Mouse (Mus musculus) heart, postnatal 36 days (tissue): ENCODE measurements at regions not wholly inside any gene's neighbourhood (a gene's known extent, or its start where the extent isn't known, plus 50 kb on each side); places are given as distances from the start of the nearest gene placed in this dataset.

Experiments
- DNase-seq, 2 experiments: peaks; one replicate each; pipeline ENCODE4 v3.0.0; 2021 to 2022
- intact Hi-C: fragments of 180-260 bp; cut with DNase I; formaldehyde crosslinking; loops from one replicate; pipeline ENCODE4 v1.15.1; 2025

DNA sequence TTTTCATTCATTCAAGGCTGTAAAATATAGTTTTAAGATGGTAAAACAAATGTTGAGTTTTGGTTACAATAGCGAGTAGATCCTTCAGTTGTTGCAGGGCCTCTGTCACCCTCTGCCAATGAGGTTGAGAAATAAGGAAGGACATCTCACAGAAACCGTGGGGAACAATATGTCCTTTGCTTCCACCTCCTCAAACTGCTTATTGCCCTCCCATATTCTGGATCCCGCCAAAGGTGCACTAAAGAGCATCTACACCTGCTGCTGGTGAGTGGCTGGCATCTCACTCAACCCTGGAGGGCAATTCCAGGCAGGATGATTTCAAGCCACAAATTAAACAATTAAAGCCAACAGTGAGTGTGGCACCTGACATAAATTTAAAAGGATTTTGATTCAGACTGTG, 53.4 kb downstream of the Prr30 start:
- intact Hi-C loops, result no loop called here
- DNase-seq, result no peak

DNA sequence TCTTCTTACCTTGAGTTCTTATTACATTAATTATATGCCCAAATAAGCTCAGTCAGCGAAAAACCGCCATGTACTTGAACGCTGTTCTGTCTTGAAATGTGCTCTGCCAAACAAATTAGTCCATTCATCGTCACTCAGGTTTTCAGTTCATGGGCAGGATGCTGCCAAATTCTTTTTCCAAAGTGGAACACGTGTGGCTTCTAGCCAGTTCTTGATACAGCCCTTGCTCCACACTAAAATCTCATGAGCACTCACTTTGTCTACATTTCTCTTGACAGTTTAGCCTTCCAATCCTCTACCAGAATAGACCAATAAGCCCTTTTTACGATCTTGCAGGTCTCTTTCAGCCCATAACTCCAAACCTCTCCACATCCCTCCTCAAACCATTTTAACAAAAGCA, 62.7 kb downstream of the Prr30 start:
- peak in 1 of 2 experiments; percentile 3 for DNase-seq
- intact Hi-C loops, result no loop called here
